Mouse (Mus musculus): Measurements from ENCODE around the gene Ttc28. TPM values are rescaled to one million over a fixed set of nuclear protein-coding genes. Genes with fewer than 3 reads are reported as not detected.
"Not testable (repeated sequence)": the region's sequence is repeated elsewhere in the genome, so short reads cannot be mapped to it uniquely, and the experiment has no call there.

The Ttc28 gene
- 10 to 100 TPM; 11.0 to 17.2 (median 12.3) TPM for total RNA-seq (2022)

- DNase-seq (ENCODE audit: low spot score) = peak; percentile 85
Observed at GRCm38 (mm10) chr5:110879584-110880374, at the start of gene Ttc28. Gene Ttc28, plus strand, starts transcription at chr5:110879803.

GRCm38 (mm10) chr5:110831036-110831720 is 48.4 kb upstream of the Ttc28 start:
- no peak for DNase-seq (ENCODE audit: low spot score)

- DNase-seq (ENCODE audit: low spot score) = peak; percentile 62
Observed at GRCm38 (mm10) chr5:110835959-110836358, 43.6 kb upstream of the Ttc28 start.

GRCm38 (mm10) chr5:110838016-110838415 is 41.6 kb upstream of the Ttc28 start:
- not testable (repeated sequence) for DNase-seq (ENCODE audit: low spot score)

- DNase-seq (ENCODE audit: low spot score) = no peak
Observed at GRCm38 (mm10) chr5:110839038-110839677, 40.4 kb upstream of the Ttc28 start.

GRCm38 (mm10) chr5:110839678-110840365 is 39.8 kb upstream of the Ttc28 start, which contains the start of the genes Hscb and Chek2:
Gene Hscb, minus strand, starts transcription at chr5:110839777.
Gene Chek2, plus strand, starts transcription at chr5:110839979.
- peak; percentile 99 for DNase-seq (ENCODE audit: low spot score)

GRCm38 (mm10) chr5:110840465-110840864 is 39.1 kb upstream of the Ttc28 start:
- DNase-seq (ENCODE audit: low spot score) = peak; percentile 45

GRCm38 (mm10) chr5:110841046-110841862 is 38.3 kb upstream of the Ttc28 start:
- DNase-seq (ENCODE audit: low spot score) = no peak

GRCm38 (mm10) chr5:110852990-110853389 is 26.6 kb upstream of the Ttc28 start:
- no peak for DNase-seq (ENCODE audit: low spot score)

- peak; percentile 76 for DNase-seq (ENCODE audit: low spot score)
Observed at GRCm38 (mm10) chr5:110857091-110857490, 22.5 kb upstream of the Ttc28 start.

- peak; percentile 89 for DNase-seq (ENCODE audit: low spot score)
Observed at GRCm38 (mm10) chr5:110859013-110859650, 20.5 kb upstream of the Ttc28 start.

GRCm38 (mm10) chr5:110860445-110860844 is 19.2 kb upstream of the Ttc28 start:
- DNase-seq (ENCODE audit: low spot score) = no peak

GRCm38 (mm10) chr5:110868460-110868859 is 11.1 kb upstream of the Ttc28 start:
- DNase-seq (ENCODE audit: low spot score) = no peak

GRCm38 (mm10) chr5:110869242-110869669 is 10.3 kb upstream of the Ttc28 start:
- DNase-seq (ENCODE audit: low spot score) = peak; percentile 35

- no peak for DNase-seq (ENCODE audit: low spot score)
Observed at GRCm38 (mm10) chr5:110873160-110873559, 6.4 kb upstream of the Ttc28 start.

GRCm38 (mm10) chr5:110874711-110875110 is 4.9 kb upstream of the Ttc28 start:
- DNase-seq (ENCODE audit: low spot score) = no peak

GRCm38 (mm10) chr5:110875286-110875685 is 4.3 kb upstream of the Ttc28 start:
- DNase-seq (ENCODE audit: low spot score) = no peak

- DNase-seq (ENCODE audit: low spot score) = no peak
Observed at GRCm38 (mm10) chr5:110877666-110878505, 1.7 kb upstream of the Ttc28 start.

- not testable (repeated sequence) for DNase-seq (ENCODE audit: low spot score)
Observed at GRCm38 (mm10) chr5:110878526-110878925, 1.1 kb upstream of the Ttc28 start.

Measured in heart, adult 8-10 months (tissue).